Mouse (Mus musculus) spleen, adult 12 weeks (tissue): ENCODE data around the gene Tbx3.

Experiments
- DNase-seq: peaks from one replicate; pipeline ENCODE4 v3.0.0; 2022; ENCODE audit warnings: low spot score

Gene Tbx3

DNA sequence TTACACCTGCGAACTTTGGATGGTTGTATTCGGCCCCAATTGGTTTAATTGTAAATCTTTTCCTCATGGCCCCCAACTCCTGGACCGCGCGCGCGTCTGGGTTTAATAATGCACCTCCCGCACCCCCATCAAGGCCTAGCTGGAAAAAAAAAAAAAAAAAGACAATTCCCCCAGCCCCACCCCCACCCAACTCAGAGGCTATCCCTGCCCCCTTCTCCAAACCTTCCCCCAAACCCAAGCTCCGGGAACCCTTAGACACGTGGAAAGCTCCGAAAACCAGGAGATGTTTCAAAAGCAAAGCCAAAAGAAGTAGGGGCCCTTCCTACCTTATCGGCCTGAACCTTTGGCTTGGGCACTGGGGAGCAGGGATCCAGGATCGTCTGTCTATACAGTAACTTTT lies 8.1 kb upstream of the Tbx3 start:
- DNase-seq, result no peak

DNA sequence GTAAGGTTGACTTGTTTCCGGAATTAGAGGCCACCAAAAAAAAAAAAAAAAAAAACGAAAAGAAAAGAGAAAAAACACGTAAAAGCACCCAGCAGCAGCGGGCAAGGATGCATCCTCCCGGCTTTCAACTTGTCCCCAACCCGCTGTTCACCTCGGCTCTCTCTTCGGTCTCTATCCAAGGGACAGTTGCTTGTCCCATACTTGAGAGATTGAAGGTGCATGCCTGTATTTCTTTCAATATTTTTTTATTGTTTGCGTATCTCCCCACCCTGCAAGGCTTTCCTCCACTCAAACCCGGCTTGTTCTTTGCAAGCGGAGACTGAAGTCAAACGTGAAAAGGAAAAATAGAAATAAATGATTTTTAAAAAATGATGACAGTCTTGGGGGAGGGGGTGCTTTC lies 7.7 kb upstream of the Tbx3 start:
- no peak for DNase-seq

DNA sequence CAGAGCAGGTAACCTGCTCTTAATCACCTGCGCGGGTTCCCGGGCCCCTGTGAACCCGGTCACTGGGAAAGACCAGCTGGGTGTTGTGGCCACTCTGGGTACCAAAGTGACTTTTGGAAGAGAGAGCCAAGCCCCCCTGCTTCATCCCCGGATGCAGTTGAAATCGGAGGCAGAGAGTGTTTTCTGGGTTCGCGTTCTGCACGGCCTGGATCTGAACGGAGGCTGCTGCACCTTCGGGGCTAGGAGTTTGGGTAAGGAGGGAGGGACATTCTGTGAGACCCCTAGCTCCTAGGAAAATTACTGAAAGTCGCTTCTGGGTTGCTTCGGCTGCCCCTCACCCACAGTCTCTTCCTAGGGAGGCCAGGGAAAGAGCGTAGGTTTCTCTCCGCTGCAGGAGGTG lies 7.2 kb upstream of the Tbx3 start:
- DNase-seq, result no peak

DNA sequence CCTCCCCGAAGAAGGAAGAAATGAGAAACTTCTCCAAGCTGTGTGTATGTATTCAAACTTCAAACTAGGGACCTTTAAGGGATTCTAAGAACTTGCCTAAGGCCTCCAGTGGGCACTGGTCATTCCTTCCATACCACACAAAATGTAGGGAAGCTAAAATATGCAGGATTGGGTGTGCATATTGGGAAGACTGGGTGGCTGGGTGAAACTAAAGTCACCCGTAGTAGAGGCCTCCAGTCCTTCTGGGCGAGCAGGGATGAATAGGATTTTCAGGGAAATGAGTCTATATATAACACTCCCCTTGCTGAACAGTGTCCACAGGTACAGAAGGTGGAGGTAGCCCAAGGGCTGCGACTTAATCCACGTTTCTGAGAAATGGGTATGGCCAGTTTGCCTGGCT lies 6.7 kb upstream of the Tbx3 start:
- DNase-seq, result no peak

DNA sequence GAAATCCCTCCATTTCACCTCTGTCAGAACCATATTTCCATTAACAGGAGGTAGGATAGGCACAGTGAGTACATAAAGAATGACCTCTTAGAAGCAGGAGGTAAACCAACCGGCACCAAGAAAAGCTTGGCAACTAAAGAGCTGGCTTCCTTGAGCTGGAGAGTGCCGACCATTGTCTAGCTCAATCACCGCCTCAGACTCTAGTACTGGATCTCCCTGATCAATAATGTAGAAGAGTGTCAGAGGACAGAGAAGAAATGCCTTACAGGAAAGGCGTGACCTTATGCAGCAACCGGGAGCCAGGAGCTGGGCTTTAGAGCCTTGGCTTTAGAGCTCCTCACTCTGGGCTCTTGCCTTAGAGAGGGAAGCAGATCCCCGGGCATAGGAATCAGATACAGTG lies 4.7 kb upstream of the Tbx3 start:
- DNase-seq, result no peak

DNA sequence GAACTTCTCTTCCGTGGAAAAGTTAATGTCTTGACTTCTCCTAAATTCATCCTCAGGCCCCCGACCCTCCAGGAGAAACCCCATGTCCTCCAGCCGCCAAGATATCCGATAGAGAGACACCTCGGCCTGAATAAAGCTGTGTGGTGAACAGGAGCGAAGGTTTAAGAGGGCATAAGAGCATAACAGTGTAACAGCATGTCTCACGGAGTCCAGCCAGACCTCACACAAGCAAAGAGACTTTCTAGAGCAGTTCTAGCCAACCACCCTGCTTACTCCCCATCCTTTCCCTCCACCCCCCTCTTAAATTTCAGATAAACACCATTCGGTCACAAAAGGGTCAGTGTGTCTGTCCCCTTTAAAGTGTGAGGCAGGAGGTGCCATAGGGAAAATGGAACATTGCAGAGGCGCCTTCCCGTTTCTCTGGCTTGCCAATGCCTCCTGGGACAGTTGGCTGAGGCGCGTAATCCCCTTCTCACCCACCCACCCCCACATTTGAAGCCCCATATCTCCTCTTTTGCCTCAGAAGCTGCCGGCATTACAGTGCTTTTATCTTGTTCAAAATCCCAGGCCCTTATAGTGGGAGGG lies 3.0 kb upstream of the Tbx3 start:
- DNase-seq, result no peak

DNA sequence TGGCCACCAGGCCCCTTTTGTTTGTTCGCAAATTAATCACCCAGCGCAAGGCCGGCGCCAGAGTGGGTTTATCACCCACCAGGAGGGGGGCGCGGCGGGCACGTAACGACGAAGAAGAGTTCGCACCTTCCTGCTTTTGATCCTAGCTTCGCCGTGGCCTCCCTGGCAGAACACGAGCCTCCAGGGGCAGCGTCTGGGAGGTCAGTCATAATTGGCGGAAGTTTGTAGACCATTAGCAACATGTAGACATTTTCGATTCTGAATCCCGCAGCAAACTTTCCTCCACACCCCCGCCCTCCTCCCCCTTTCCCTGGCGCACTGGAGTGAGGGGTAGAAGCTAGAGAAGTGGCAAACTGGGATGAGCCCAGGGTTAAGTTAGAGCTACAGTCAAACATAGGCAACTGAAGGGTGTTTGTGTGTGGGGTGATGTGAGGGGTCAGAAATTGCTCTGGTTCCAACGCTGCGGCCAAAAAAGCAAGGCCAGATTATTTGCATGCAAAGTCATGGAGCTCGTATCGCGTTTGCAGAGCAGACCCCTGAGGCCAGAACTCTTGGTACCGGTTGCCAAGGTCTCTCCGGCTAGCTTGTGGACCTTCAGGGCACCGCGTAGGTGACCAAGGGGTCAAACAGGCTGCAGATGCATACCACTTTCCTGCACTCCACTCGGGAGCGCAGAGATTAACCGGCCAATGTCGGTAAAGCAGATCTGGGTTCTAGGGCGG lies 2.1 kb upstream of the Tbx3 start:
- no peak for DNase-seq

DNA sequence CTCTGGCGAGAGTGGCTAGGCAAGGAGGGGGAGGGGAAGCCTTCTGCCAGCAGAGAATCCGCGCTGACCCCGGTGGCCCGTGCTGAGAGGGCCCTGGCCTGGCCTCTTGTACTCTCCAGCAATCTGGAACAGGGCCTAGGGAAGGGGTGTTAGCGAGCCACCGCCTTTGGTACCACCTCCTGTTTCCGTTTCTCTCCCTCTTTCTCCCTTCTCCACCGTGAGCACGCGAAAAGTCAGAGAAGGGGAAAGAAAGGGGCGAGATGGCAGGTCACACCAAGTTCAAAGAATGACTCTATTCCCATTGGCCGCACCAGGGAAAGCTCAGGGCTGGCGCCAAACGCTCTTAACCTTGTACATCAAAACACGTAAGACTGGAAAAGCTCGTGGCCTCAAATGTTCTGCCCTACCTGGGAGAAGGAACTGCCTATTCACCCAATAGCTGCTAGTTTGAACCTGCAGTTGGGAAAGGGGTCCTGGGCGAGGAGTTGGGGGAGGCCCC lies 1.5 kb upstream of the Tbx3 start:
- DNase-seq, result no peak

DNA sequence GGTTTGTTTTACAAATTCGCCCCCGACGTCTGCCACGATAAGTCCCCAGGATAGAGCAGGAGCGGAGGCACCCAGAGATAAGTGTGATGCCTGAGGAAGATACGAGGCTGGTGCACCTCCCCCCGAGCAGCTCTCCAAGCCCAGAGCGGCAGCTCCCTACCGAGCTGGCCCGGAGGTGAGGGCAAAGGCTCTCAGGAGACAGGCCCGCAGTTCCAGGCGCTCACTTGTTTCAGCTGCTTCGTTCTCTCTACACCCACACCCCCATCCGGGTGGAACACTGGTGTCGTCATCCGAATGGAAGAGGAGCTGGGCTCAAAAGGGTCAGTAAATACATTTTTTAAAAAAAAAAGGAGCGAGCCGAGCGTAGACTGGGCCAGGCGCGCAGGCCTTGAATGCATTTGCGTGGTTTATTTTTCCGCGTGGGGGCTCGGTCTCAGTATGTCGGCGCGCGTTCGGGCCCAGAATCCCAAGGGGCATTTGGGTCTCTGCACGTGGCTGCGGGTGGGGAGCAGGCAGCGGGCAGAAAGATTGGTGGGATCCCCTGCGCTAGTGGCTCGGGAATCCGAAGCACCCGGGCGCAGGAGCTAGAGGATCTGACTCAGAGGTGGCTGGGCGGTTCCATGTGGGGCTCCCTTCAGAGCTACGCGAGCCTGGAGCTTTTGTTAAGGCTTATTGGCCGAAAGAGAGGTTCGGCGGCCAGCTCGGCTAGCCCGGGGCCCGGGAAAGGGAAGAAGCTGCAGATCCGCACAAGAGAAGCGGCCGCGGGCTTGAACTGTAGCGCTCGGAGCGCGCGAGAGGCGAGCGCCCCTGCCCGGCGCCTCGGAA lies 516 bp upstream of the Tbx3 start:
- DNase-seq, result no peak

DNA sequence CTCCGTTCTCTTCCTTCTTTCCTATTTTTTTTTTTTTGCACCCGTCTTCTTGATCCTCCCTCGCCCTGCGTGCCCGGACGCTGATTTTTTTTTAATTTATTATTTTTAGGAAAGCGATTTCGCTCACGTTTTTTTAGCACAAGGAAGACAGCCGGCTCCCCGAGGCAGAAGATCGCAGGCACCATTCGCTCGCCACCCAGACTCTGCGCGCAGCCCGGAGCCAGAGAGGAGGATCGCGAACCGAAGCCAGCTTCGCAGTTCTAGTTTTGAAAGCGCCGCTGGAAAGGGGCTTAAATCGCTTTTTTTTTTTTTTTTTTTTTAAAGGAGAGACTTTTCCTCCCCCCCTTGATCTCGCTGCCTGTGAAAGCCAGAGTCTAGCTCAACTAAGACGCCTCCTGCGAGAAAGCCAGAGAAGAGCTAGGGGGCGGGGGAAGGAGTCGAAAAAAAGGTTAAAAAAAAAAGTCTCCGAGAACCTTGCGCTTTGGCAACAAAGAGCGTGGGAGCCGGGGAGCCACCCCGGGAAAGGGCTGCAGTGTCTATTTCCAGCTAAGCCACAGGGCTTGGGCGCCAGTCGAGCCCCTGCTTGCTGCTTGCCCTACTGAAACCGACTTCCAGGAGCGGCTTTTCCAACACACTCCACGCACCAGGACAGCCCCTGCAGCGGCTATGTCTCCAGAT lies 794 bp downstream of the Tbx3 start:
- DNase-seq, result no peak

DNA sequence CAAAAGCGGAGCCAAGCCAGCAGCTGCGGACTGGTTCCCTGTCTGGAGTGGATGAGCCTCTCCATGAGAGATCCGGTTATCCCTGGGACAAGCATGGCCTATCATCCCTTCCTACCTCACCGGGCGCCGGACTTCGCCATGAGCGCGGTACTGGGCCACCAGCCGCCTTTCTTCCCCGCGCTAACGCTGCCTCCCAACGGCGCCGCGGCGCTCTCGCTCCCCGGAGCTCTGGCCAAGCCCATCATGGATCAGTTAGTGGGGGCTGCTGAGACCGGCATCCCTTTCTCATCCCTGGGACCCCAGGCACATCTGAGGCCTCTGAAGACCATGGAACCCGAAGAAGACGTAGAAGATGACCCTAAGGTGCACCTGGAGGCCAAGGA lies 1.5 kb downstream of the Tbx3 start:
- no peak for DNase-seq

DNA sequence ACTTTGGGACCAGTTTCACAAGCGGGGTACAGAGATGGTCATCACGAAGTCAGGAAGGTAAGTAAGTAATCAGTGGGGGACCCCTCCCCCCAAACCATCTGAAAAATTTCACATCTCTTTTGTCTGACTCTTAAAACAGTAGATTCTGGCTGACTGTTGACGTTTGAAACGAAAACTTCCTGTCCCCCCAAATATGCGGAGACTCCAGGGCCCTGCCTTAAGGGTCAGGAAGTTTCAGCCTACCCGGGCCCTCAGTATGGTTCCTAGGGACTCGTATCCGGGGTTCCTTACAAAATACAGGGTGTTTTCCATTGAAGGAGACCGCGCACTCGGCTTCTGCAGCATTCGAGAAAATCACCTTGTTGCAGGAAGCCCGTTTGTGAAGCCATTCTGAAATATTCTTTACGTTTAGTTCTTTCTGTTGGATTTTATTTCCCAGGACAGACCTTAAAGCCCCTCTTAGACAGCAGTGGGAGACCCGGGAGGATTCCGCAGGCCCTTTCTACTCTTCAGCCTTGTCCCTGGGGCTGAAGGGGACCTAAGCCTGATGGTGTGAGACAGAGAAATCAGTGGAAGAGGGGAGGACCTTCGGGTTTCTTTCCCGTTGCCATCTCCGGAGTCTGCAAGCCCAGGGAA lies 2.0 kb downstream of the Tbx3 start:
- no peak for DNase-seq

DNA sequence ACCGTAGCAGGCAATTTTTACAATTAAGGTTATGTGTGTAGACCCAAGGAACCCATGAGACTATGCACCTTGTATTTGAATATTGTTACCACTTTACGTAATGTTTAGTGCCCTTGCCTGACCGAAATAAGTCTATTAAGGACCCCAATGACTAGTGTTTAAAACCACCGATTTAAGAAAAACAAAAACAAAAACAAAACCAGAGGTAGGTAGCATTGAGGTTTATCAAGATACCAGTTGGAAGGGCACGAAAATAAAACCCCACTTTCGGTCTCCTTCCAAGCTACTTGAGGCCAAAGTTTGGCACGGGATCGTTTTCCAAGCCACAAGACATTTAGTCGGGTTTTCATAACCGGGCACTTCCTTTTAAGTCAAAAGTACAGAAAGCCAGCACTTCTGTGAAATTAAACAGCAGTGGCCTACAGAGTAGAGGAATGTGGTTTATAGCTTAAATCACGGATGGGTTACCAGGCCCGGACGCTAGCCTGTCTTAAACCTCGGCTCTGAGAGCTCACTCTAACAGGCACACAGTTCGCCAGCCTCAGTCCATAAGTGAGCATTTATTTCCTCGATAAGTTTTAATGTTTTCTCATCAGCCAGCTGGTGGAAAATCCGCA lies 2.6 kb downstream of the Tbx3 start:
- no peak for DNase-seq

DNA sequence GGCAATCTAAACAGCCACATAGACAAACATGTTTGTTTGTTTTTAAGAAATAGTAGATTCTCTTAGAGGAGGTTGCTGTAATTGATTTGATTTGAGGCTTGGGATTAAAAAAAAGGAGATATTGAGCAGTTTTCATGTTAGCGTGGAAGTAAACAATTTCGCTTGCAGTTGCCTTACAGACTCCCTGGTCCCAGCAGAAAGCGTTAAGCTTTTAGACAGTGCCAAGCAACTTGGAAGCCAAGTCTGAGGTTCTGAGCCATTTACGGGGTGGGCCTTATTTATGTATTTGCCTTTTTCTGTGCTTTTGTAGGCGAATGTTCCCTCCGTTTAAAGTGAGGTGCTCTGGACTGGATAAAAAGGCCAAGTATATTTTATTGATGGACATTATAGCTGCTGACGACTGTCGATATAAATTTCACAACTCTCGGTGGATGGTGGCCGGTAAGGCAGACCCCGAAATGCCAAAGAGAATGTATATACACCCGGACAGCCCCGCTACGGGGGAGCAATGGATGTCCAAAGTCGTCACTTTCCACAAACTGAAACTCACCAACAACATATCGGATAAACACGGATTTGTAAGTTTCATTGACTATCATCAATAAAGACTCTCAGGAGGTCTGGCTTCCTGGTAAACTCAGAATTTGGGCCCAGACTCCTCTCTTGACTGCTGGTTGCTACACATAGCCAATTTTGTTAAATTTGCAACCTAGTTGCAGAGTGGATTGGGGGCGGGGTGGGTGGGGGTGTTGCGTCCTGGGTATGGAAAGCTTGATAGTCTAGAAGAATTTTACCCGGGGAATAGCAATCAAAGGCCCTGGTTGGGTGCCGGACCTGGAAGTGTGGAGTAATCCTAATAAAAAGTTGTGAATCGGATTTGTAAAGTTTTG lies 3.5 kb downstream of the Tbx3 start:
- no peak for DNase-seq

DNA sequence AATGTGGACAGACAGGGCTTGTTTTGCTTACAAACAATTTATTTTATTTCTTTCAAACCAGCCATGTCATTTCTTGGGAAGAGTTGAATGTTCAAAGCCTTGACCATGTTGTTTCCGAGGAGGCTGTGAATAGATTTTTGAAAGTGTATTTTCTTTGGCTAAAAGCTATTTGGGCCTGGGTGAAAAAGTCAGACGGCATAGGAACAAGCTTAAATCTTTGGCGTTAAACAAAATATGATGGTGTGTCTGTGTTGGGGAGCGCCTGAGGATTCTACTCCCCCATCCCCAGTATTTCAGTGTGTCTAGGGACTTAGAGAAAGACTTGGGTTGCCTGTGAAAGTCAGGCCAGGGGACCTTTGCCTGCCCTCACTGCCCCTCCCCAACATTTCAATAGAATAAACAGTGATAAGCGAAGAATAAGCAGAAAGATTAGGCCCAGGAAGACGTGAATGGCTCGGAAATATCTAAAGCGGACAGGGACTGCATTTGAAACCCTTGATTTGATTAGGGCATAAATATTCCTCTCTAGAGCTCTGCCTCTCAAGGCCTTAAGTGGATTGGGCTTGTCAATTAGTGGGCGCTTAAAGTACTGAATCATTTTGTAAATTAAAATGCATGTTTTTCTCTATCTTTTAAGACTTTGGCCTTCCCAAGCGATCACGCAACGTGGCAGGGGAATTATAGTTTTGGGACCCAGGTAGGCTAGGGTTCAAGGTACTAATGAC lies 4.3 kb downstream of the Tbx3 start:
- no peak for DNase-seq

DNA sequence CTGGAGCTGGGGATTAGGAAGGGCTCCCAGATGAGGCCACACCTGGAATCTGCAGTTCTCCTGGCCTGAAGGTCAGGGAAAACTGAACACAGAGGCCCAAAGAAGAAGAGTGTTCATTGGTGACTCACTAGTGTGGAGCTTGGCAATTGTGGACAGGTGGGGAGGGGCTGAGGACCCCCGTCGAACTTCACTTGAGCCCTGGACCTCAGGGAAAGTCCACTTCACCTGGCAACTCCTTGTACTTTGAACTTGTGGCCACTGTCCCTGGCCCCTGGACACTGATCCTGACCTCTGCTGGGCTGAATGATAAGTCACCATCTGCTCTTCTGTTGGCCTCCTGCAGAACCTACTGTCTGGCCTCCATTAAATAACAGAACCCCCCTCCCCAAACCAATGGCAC lies 5.8 kb downstream of the Tbx3 start:
- no peak for DNase-seq

DNA sequence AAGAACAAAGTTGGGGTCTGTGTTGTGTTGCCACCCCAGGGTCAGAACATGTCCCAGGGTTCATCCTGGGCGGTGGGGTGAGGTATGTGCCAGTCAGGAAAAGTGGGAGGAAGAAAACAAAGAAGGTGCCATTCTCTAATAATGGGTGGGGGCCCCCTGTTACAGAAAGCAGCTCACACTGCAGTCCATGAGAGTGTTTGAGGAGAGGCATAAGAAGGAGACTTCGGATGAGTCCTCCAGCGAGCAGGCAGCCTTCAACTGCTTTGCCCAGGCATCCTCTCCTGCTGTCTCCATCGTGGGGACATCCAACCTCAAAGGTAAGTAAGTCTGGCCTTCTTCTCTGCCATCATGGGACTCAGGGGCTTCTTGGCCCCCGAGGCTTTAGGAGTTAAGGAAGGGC lies 8.0 kb downstream of the Tbx3 start:
- DNase-seq, result no peak

DNA sequence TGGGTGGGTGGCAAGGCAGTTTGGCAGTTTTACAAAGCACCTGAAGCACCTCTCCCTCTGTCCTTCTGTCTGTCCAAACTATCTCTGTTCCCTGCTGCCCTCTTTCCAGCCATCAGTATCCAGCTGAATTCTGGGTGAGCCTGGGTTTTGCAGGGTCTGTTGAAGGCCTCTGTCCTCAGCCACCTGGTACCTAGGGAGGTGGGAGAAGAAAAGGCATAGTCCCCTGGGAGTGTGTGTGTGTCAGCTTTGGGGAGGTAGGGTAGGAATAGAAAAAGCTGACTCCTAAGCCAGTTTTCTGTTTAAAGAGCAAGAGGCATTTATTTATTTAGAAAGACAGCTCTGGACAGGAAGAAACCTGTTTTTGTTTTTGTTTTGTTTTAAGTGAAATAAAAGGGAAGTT lies 8.6 kb downstream of the Tbx3 start:
- no peak for DNase-seq

DNA sequence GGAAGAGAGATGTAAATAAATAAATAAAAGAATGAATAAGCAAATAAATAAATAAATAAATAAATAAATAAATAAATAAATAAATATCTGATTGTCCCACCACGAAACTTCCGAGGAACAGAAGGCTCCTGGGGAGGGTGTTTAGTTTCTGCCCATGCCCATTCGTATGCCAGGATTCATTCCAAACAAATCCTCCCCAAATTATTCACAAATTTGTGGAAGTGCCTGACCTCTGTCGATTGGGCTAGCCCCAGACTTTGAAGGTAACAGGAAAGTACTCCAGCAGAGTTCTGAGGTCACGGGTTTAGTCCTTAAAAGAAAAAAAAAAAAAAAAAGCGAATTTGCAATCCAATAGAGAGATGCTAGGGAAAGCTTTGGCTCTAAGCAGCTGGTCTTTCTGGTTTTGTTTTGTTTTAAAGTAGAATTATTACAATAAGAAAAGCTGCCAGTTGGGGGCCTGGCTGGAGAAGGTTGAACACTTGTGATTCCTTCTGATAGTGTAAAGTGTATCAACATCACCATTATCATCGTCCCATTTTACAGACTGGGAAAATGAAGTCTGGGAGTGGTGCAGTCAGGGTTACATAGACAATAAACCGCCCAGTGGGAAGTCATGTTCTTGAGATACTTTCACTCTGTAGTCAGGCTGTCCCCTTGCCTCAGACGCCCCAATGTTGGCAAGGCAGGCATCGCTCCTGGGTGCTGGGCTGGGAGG lies 9.3 kb downstream of the Tbx3 start:
- no peak for DNase-seq
